Mouse (Mus musculus) thymus, postnatal 25 days (tissue): ENCODE data around the gene Lrwd1.
"Not testable (repeated sequence)": the region's sequence is repeated elsewhere in the genome, so short reads cannot be mapped to it uniquely, and the experiment has no call there.

Experiments
- DNase-seq: peaks from one replicate; pipeline ENCODE4 v3.0.0; 2022

Lrwd1 gene

DNA sequence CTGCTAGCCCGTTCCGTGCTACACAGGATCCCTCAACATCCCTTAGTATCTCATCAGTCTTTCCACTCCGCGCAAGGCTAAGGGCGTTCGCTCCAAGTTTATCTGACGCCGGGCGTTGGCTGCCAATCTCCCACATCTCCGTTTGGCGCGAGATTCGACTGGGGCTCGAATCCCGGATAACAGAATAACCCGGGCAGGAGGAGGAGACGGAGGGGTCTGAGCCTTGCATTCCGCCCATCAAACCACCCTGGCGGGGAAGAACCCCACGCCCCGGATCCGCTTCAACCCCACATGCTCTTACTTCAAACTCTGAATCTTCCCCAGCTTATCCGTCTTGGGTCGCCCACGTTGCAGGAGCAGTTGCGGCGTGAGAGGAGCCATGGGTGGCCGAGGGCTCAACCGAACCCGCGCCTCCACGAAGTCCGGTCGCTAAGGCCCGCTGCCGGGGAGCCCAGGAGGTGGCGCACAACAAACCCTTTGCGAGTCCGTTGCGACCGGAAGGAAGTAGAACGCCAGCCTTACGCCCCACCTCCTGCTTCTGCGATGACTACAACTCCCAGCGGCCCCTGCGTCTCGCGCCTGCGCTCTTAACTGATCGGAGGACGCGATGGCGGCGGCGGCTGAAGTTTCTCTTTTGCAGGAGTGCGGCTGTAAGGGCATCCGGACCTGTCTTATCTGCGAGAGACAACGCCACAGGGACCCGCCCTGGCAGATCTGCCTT is at the start of gene Lrwd1, which contains the start of gene Alkbh4:
Lrwd1 (minus strand) TSS at position 504 of the 721 bp plus-strand sequence.
Alkbh4 (plus strand) TSS at position 576 of the 721 bp plus-strand sequence.
- DNase-seq, result peak; percentile 97

DNA sequence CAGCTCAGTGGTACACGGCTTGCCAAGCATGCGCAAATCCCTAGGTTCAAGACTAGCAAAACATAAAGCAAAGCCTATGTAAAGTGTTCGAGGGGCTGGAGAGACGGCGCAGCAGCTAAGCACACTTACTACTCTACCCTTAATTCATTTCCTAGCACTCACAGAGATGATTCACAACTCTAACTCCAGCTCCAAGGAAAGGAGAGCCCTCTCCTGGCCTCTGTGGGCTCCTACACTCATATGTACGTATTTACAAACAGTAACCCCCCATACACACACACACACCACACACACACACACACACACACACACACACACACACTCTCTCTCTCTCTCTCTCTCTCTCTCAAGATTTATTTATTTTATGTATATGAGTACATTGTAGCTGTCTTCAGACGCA is 47.9 kb upstream of the Lrwd1 start:
- DNase-seq, result no peak

DNA sequence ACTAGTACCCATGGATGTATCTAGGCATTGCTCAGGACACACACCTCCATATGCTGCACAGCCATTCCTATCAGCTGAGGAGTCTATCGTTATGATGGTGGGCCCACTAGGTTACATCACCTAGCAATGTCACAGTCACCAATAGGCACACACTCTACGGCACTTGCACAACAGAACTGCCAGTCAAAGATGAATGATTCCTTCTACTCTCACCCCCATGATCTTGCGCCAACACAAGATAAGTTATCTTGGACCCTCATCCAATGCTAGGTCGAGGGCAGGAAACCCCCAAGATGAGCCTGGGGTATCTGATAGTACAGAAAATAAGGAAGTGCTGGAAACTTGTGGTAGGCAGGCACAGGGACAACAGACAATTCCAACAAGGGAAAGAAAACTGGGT is 47.0 kb upstream of the Lrwd1 start:
- DNase-seq, result no peak

DNA sequence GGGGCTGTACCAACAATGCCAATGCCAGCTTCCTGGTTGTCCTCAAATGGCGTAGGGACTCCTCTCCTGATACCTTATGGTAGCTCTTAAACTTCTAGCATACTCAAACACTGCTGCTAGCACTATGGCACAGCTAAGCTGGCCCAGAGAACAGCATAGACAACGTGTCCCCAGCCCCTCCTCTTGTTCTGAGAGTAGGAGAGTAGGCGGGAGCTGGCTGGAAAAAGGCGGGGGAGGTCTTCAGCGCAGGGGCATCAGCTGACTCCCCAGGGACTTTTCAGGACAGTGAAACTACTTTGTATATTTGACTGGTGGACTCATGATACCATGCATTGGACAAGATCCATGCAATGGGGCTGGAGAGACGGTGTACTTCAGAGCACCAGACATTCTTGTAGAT is 46.2 kb upstream of the Lrwd1 start:
- DNase-seq, result no peak

DNA sequence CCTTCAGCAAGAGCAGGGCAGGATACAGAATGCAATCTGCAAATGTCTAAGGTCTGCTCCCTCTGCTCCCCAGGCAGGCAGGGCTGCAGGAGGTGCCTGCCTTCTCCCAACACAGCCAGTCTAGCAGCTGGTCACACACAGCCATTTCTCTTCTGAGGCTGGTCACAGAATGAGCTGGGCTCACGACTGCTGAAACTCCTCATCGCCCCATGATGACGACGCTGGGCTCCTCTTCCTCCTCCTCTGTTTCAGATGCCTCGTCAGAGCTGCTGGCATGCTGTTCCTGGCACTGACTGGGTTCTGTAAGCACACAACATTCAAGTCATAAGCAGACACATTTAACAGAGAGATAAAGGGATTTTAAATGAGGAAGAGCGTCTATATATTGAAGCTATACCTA is 45.3 kb upstream of the Lrwd1 start:
- DNase-seq, result no peak

DNA sequence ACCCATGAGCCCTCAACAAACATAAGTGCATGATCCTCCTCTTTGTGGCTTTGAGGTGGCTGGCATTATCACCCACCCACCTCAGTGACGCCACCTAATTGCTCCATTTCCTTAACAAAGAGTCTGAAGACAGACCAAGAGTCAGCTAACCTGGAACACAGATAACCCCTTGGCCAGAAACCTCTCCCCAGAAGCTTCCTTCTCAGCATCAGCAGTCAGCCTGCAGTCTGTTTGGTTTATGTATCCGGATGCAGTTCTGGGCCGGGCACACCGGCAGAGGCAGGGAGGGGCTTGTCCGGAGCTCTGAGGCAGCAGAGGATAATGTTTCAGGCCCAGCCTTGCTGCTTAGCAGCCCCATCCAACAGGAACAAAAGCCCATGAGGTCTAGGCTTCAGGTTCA is 43.7 kb upstream of the Lrwd1 start:
- no peak for DNase-seq

DNA sequence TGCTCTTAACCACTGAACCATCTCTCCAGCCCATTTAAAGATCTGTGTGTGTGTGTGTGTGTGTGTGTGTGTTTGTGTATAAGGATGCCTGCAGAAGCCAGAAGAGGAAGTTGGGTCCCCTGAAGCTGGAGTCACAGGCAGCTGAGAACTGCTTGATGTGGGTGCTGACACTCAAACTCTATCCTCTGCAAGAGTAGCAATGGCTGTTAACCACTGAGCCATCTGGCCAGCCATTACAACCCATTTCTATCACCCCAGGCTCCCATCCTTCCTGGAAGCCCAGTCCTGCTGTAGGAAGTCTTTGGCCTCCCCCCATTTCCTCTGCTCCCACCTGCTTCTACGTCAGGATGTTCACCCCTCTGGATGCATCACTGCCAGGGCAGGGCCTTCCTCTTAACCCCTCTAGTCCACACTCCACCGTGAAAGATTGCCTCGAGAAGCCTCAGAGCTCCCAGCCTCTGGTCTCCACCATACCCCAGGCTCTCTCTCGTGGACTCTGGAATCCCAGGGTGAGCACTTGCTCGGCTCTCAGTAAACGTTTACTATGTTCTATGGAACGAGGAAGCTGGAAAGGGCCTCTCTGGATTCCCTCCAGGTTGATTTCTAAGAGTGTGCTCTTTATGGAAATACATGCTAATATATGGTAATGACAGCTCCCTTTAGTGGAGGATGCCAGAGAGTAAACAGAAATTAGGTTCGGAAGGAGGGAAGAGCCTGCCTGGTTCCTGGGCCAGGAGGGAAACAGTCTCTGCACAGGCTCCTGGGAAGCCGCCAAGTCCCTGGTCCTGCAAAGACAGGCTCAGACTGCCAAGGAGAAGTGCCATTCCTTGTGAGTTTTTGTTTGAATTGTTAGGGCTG is 38.0 kb upstream of the Lrwd1 start:
- peak; percentile 59 for DNase-seq

DNA sequence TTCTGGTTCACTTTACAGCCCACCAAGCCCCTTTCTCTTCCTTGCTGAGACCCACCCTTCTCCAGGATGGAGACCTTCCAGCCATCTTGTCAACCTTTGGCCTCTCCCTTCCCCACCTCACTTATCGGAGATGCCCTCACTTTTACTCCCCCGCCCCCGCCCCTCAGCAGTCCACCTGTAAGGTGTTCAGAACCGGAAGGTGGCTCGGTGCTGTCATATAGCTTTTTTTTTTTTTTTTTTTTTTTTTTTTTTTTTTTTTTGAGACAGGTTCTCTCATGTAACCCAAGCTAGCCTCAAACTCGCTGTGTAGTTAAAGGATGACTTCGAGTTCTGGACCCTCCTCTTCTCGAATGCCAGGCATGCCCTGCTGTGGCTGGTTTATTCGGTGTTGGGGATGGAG is 37.1 kb upstream of the Lrwd1 start:
- DNase-seq, result no peak

DNA sequence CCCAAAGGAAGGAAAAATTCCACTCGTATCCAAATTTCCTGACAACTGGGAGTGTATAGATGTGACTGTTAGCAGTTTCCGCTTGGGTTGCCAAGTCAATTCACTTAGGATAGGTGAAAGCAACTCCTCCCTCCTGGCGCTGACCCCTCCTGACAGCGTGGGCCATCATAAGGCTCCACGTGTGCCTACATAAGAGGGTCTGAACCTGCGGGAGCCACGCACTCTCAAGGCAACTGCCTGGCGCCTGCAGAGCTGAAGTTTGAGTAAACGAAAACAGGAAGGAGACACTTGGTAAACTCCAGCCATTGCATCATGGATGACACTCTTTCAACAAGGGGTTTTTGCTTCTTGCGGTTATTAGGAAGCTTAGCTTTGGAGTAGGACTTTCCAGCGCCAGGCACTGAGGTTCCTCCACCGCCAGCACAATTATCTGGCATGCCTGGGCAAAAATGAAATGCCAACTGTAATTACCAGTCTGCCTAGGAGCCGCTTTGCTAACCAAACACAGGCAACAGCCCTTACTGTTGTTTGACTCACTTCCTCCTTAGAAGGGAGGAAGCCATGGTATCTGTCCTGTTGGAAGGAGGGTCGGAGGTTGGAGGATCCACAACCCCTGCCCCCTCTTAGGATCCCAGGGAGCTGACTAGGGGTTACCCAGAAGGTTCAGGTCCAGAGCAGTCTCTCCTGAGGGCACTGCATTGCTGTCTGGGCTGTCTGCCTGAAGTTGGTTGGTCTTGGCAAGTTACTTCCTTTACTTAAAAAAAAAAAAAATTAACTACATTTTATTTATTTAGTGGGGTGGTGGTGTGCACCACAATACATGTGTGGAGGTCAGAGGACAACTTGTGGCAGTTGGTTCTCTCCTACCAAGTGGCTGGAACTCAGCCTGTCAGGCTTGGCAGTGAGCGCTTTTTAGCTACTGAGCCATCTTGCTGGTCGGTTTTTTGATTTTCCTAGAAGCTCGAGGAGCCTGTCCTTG is 35.8 kb upstream of the Lrwd1 start:
- peak; percentile 55 for DNase-seq

DNA sequence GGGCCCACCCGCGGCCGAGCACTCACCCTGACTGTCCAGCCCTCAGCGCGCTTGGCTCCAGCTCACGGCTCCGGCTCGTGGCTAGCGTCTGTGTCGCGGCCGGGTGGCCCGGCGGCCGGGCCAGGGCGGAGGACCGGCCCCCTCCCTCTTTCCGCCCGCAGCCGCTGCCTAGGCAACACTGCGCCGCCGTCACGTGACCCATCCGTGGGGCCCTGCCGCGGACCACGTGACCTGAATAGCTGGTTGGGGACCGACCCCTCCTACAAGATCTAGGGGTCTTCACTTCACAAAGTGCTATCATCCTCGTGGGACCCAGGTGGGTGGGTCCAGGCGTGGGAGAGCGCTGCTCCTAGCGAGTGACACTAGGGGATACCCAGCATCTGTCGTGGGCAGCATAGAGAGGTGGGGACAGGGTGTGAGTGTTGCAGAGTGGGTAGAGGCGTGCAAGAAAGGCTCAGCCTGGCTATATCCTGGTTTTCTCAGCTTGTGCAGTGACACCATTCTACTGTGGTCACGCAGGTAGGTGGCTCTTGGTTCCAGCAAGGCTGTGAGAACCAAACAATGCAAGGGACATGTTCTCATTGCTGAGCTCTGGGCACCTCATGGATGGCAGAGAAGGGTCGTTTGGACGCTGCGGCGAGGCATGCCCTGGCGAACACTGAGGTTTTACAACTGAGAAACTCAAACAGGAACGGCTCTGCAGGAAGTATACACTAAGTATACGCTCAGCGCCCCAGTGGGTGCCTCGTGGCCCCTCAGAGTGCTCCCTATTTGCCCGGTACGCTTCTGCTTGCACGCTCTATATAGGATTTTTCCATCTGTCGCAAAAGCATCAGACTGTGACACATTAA is 34.9 kb upstream of the Lrwd1 start, which contains the start of gene Orai2:
Orai2 (minus strand) TSS at position 202 of the 851 bp plus-strand sequence.
- peak; percentile 93 for DNase-seq

DNA sequence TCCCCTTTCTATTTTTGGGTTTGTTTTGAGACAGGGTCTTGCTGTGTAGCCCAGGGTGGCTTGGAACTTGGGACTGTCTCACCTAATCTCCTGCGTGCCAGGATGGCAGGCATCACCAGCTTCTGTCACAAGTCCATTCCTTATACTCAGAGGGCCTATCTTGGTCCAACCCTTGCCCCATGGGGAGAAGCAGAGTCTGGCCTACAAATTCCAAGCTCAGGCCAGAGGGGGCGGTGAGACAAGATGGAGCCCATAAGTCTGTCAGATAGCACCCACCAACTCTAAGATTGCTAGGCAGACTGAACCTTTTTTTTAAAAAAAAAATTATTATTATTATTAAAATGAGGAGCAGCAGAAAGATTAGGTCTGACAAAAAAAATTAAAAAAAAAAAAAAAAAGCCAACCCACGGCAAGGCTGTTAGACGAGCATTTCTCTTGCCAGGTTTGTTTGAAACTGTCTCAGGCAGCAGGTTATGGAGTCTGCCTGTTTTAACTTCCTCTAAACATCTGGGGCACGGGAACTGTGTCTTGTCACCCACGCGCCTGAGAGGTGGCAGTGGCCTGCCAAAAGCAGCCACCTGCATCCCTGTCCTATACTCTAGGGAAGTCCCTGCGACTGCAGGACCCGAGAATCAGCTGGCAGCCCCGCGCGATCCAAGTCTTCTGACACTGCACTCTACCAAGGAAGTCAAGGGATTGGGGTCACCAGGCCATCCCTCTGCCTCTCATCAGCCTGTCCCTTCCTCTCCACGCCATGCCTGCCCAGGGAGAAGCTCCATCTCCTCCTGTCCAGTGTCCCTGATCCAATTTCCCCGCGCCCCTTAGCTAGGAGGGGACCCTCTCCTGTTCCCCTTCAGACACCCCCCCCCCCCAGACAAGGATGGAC is 34.0 kb upstream of the Lrwd1 start:
- peak; percentile 72 for DNase-seq

DNA sequence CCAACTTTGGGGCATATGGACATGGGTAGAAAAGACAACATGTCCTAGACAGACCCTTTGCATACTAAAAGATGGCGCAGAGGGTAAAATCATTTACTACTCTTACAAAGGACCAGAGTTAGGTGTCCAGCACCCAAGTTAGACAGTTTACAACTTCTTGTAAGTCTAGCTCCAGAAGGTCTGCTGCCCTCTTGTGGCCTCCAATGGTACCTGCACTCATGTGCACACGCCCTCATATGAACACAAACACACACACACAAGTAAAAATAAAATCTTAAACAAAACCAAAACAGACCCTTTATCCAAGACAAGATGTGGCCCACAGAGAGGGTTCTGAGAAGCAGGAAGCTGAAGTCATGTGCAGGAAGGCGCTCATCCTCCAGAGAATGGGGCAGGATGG is 32.2 kb upstream of the Lrwd1 start:
- DNase-seq, result no peak

DNA sequence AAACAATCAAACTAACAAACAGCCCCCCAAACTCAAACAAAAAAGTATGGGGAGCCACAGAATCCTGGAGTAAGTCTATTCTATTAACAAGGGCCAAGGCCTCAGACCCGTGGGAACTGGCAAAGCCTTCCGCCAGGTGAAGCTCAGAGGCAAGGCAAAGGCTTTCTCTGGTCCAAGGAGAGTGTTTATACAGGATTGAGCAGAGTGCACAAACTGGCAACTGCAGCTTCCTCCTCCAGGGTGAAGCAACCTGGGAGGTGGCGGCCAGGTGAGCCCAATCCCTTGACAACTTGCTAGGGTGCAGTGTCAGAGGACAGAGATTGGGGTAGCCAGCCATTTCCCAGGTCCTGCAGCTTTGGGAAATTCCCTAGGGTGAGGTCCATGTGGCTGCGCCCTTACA is 31.4 kb upstream of the Lrwd1 start:
- no peak for DNase-seq

DNA sequence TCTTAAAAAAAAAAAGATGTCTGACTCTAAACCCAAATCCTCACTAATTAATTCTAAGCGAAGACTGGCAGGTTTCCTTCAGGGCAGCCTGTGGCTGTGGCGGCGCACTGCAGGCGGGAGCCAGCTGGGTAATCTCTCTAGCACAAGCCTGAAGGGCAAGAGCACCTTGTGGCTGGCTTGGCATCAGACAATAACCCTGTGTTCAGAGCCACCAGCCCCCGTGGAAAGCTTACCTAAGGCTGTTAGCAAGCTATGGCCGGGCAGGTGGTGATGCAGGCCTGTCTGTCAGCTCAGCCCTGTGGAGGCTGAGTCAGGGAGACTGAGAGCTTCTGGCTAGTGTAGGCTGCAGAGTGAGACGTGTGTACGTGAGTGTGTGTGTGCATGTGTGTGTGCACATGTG is 29.4 kb upstream of the Lrwd1 start:
- DNase-seq, result no peak

DNA sequence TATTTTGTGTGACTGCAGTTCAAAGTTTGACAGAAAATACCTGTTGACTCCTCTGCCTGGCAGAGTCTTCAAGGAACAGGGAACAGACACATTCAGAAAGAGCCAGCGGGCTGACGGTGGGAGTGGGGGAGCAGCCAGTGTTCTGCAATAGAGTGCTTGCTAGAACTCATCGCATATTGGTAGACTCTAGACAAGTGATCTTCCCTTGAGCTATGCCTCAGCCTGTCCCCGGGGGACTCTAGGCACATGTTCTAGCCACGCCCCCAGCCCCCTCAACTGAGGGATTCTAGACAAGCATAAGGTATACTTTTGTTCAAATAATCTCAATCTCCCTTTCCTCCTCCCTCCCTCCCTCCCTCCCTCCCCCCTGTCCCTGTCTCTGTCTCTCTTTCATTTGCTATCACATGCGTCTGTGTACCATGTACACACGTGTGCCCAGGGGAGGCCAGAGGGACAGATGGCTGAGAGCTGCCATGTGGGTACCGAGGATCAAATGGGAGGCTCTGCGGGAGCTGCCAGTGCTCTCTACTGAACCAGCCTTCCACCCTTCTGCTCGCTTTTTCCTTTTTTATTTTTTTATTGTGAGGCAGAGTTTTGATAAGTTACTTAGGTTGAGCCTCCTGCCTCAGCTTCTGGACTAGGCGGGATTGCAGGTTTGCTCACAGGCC is 28.1 kb upstream of the Lrwd1 start:
- no peak for DNase-seq

DNA sequence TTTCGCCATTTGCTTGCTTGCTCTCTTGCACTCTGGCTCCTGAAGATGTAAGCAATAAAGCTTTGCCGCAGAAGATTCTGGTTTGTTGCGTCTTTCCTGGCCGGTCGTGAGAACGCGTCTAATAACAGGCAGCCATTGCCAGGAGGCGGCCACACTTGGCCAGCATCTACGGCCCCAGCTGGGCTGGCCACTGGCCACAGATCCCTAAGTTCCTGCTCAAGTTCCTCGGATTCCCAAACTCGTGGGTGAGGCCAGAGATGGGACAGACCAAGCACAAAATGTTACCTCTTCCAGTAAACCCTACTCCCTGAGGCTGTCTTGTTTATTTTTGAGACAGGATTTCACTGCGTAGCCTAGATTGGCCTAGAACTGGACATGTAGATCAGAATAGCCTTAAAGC is 24.2 kb upstream of the Lrwd1 start:
- not testable (repeated sequence) for DNase-seq

DNA sequence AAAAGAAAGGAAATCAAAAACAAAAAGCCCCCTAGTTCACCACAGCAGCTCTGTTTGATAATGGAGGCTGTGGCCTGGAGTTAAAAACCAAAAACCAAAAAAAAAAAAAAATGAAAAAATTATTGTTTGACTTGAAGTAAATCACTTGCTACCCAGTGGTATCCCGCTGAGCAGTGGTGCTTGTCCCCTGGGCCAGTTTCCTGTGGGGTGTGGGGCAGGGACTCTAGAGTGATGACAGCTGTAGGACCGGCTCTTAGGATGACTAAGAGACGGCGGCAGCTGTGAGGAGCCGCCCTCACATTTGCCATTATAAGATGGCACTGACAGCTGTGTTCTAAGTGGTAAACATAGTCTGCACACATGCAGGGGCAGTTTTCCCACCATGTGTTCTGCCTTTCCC is 19.5 kb upstream of the Lrwd1 start:
- no peak for DNase-seq

DNA sequence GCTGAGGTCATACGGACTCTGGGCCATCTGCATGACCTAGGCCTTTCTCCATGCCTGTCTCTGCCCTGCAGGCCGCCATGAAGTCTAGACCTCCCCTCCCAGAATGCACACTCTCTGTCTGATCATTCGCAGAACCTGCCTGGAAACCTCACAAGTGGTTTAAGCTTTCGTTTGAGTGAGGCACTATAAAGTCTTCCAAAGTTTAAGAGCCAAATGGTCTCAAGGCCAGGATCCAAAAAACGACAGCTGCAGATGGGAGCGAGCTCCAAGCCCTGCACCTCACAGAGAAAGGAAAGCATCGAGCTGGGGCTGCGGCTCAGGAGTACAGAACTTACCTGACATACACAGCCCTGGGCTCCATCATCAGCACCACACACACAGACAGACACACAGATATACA is 16.5 kb upstream of the Lrwd1 start:
- no peak for DNase-seq

DNA sequence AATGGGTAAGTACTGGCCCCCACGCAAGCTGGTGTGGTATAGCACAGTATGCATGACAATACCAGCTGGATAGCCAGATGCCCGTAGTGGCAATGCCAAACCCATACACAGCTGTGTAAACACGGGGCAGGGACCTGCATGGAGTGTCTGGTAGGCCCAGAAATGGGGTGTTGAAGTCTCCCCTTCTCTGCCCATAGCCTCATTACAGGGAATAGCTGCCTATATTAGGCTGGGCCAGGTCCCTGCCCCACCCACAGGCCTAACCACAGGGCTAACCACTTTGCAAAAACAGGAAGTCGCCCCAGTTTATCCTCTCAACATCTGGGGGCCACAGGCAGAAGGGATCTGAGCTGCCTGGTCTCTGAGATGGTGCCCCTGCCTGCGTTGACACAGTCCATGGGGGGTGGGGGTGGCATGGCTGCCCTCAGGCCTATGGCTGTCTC is 13.3 kb upstream of the Lrwd1 start:
- DNase-seq, result peak; percentile 79

DNA sequence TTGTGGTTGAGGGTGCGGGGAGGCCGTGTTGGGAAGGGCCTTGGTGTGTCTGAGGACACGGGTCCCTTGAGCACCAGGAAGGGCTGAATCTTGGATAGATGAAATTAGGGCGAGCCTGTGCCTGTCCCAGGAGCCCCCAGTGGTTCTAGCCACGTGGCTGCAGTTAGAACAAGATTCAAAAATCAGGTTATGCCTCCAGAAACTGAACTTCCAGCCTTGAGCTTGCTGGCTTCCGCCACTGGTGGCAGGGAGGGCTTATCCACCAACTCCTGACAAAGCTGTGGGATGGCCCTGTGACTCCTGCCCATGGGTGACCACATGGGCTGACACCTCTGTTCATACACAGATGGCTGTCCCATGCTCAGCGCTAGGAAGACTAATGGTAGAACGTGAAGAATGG is 11.8 kb upstream of the Lrwd1 start:
- DNase-seq, result peak; percentile 51
